Mouse (Mus musculus): ENCODE data around the gene Sept6. TPM values are rescaled to one million over a fixed set of nuclear protein-coding genes. Genes with fewer than 3 reads are reported as not detected.

Sept6 gene
- total RNA-seq, 2 experiments from 2014 or later = 58.3 to 67.0 TPM

- DNase-seq (ENCODE audit: low spot score in 2 of 2) = no peak
Measured at GRCm38 (mm10) chrX:36873765-36874164, 117.8 kb downstream of the Sept6 start, which contains the start of the genes Ube2a and C330007P06Rik. Ube2a (plus strand) TSS chrX:36873900. C330007P06Rik (minus strand) TSS chrX:36874111.

- DNase-seq (ENCODE audit: low spot score in 2 of 2) = no peak
Measured at GRCm38 (mm10) chrX:36870372-36870771, 121.2 kb downstream of the Sept6 start.

DNA sequence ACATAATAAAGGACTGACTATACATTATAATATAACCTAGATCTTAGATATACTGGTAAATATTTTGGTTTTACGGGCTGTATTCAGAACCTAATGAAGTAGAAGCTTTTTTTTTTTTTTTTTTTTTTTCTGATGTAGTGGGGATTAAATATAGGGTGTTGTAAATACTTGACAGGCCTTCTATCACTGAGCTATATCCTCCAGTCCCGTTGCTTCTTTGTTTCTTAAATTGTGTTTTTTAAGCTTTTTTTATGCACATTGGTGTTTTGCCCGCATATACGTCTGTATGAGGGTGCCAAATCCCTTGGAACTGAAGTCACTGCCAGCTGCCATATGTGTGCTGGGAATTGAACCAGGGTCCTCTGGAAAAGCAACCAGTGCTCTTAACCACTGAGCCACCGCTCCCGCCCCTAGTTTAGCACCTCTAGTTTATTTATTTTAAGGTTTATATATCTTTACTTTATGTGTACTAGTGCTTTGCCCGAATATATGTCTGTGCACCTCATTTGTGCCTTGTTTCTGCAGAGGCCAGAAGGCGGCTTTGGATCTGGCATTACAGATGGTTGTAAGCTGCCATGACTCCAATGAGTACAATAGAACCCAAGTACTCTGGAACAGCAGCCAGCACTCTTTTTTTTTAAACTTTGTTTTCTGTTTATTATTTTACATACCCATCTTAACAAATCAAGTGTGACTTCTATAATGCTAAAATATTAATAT is 126.8 kb downstream of the Sept6 start:
- DNase-seq (ENCODE audit: low spot score in 2 of 2) = no peak

DNA sequence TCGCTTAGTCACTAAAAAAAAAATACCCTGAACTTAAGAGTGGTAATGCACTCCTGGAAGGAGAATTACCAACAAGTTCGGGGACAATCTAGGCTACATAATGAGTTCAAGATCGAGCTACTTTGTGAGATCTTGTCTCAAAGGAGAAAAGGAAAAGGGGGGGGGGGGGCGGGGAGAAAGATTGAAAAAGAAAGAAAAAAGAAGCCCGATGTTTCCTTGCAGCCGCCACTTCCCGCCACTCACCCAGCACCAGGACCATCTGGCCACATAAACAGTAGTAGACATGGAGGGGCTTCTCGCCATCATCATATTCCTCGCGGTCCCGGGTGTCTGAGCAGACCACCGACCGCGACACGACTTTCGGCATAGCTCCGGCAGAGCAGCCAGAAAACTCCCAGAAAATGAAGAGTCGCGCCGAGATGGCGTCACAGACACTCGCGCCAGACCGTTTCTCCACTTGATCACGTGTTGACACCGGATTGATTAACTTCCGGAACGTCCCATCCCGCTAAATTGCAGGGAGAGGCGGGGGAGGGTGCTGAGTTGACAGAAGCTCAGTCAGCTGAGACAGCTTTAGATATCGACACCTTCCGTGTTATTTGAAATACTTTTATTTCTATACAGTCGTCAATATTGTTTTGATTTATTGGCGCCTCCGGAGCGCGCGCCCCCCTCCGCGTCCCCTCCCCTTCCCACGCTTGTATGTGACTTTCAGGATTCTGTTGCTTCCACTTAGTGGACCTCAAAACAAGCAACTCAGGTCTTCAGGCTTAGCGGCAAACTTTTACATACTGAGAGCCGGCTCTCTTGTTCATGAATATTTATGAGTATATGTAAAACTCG is 127.6 kb downstream of the Sept6 start:
- DNase-seq (ENCODE audit: low spot score in 2 of 2) = peak; percentile 80 to 82

Other genes with a start within 250 kb of the Sept6 start
- gene Slc25a43, start 248.1 kb downstream of the Sept6 start, total RNA-seq (2021) = under 1 TPM; 0.42 to 0.70 TPM
- 100 to 1,000 TPM; 315 to 349 TPM for gene Slc25a5, start 196.1 kb downstream of the Sept6 start, total RNA-seq (2021)
- gene Ube2a, start 117.9 kb downstream of the Sept6 start, total RNA-seq (2021) = 10 to 100 TPM; 44.1 to 50.3 TPM
- gene C330007P06Rik, start 117.7 kb downstream of the Sept6 start, total RNA-seq (2021) = 10 to 100 TPM; 36.9 to 39.0 TPM
- 10 to 100 TPM; 37.5 to 38.0 TPM for gene Nkrf, start 88.9 kb downstream of the Sept6 start, total RNA-seq (2021)
- not detected for gene Sowahd, start 57.1 kb upstream of the Sept6 start, total RNA-seq (2021)
- 100 to 1,000 TPM; 274 to 295 TPM for gene Rpl39, start 93.6 kb upstream of the Sept6 start, total RNA-seq (2021)
- 10 to 100 TPM; 17.4 to 18.1 TPM for gene Upf3b, start 118.5 kb upstream of the Sept6 start, total RNA-seq (2021)
- gene Nkap, start 135.0 kb upstream of the Sept6 start, total RNA-seq (2021) = 10 to 100 TPM; 11.9 to 14.1 TPM
- not detected for gene Akap14, start 177.0 kb upstream of the Sept6 start, total RNA-seq (2021)
- 100 to 1,000 TPM; 189 to 199 TPM for gene Ndufa1, start 199.4 kb upstream of the Sept6 start, total RNA-seq (2021)
- gene Rnf113a1, start 199.5 kb upstream of the Sept6 start, total RNA-seq (2021) = 1 to 10 TPM; 7.5 to 8.7 TPM
- not detected for gene Gm9, start 219.2 kb upstream of the Sept6 start, total RNA-seq (2021)
- not detected for gene Rhox1, start 230.5 kb upstream of the Sept6 start, total RNA-seq (2021)

All from left cerebral cortex, adult 18-20 months (tissue).